Mouse (Mus musculus) skeletal muscle tissue, adult 2 months (tissue): ENCODE measurements around the gene Xpa.
"Not testable (repeated sequence)": the region's sequence is repeated elsewhere in the genome, so short reads cannot be mapped to it uniquely, and the experiment has no call there.

Experiments
- DNase-seq: peaks from one replicate; pipeline ENCODE4 v3.0.0-alpha.2; 2012; ENCODE audit warnings: low read depth, low spot score

The Xpa gene

DNA sequence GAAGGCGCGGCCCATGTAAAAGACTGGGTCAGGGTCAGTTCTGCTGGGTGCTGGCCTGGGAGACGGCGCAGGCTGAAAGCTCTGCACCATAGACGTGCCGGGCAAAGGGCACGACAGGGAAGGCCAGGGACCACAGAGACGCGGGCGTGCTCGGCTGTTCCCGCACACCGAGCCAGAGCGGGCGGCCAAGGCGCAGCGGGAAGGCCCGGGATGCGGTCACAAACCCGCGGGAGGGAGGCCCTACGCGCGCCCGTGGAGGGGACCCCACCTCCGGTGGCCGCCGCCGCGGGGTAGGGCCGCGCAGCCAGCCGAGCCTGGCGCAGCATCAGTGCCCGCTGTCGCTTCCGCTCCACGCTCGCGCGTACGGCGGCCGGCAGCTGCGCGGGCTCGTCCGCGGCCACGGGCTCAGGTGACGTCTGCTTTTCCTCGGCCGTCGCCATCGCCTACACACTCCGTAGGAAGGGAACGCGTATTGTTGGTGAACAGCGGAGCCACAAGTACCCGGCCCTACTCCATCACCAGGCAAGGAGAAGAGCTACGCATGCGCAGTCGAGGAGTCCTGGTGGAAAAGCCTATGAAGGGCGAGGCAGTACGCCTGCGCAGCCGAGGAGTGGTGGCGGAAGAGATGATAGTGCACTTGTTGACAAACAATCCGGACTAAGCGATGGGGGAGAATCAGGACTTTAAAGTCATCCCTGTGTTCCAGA, at the start of gene Xpa:
Xpa (minus strand) TSS at position 531 of the 707 bp plus-strand sequence.
- DNase-seq: peak; percentile 97

DNA sequence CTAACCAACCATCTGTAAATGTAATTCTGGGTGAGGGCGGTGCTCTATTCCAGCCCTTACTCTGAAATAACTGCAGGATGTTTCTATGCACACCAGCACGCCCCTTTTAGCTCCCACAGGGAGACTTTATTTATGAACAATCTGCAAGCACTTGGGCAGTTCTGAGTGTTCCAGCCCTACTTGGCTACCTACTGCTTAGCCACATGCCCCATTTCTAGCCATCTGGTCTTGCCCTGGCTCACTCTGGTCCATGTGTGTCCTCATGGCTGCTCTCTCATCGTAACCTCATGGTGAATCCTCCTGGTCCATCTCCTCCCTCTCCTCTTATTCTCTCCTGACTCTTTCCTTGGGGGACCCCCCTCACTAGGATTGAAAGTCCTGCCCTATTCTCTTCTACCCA, 39.8 kb upstream of the Xpa start:
- DNase-seq: no peak

DNA sequence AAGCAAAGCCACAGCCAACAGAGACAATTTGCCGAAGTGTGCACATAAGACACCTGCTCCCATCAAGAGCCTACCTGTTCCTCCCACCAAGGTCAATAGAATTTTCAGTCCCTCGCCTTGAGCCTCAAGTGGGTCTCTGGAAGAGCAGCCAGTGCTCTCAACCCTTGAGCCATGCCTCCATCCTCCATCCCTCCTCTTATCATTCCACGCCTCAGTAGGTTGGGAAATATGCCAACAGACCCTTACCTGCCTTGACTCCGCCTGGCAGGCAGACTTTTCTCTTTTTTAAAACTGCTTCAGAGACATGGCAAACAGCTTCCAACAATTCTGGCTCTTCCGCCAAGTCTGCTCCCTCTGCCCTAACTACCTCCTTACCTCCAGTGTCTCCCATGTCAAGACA, 38.6 kb upstream of the Xpa start:
- no peak for DNase-seq

DNA sequence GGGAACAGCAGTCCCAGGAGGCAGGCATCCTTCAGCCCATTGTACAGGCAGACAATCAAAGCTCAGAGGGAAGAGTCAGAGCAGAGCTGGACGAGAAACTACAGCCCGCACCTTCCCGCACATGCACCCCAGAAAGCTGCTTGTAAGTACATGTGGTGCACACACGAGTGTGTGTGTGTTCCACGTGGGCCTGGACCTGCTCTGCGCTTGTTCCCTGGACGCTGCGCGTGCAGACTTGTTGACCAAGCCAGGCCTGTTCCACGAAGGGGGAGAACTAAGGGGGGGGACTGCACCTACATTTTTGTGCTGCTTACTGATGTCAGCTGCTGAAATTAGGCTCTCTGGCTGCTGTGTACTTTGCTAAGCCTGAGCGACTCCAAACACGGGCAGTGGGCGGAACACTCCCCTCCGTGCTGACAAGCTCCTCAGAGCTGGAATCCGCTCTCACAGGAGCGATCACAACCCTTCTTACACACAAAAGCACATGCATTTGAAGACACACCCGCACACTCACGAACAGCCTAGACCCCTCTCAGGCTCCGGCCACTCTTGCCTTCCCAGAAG, 30.9 kb upstream of the Xpa start:
- DNase-seq: no peak

DNA sequence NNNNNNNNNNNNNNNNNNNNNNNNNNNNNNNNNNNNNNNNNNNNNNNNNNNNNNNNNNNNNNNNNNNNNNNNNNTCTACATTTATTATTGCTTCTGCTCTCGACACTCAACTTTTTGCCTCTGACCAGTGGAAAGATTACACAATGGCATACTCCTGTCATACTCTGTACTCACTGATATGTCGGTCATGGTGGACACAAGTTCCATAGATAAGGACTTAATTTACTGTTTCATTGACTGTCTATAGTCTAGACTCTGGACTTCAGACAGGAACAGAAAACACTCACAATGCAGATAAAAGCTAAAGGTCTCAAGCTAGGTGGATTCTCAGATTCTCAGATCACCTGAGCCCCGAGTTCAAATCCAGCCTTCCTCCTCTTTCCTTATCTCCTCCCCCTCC, 25.0 kb upstream of the Xpa start:
- no peak for DNase-seq

DNA sequence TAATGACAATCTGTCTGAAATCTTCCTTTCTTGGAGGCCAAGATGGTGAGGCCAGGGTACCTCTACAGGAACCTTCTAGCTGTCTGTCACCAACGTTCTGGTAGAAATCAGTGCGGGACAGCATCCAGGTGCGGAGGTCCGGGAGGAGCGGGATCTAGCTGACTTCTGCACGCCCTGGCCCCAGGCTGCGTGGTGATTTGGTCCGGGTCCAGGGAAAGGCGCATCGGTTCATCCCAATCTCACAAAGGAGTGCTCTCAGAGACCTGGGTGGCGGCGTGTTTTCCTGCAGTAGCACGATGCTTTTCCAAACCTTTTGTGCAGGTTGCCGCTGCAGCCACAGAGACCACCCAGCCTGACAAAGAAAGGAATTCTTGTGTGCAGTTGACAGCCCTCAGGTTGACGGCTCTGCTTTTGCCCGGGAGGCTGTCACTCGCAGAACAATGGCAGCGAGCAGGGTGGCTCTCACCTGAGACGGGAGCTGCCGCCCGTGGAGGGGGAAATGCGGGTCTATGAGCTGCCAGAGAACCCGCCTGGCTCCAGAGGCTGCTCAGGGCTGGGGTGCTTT, 6.5 kb upstream of the Xpa start:
- no peak for DNase-seq

DNA sequence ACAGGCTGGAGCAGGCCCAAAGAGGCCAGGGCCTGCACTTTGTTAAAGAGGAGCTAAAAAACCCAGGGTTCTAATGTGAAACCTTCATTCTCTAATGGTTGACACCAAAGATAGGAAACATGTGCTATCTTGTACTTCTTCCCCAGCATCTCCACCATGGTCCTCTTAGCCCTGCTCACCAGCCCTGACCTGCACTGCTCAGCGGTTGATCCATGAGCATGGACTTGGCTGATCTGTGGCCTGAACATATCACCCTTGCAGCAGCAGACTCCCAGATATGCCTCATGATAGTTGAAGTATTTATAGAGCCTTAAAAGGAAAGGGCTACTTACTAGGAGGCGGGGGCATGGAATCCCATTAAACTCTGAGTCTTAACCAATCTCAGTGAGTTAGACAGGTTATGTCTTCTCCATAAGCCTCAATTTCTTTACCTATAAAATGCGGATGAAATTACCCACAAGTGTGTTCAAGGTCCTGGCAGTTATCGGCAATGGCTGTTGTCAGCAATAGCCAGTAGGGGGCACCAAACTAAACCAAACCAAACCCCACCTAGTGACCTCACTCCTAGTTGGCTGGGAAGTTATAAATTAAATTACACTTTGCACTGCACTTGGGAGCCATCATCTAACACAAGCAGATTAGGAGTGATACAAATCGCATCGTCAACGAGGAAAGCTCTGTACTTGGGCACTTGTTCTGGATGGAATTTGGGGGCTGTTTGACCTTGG, 5.9 kb upstream of the Xpa start:
- peak; percentile 42 for DNase-seq

DNA sequence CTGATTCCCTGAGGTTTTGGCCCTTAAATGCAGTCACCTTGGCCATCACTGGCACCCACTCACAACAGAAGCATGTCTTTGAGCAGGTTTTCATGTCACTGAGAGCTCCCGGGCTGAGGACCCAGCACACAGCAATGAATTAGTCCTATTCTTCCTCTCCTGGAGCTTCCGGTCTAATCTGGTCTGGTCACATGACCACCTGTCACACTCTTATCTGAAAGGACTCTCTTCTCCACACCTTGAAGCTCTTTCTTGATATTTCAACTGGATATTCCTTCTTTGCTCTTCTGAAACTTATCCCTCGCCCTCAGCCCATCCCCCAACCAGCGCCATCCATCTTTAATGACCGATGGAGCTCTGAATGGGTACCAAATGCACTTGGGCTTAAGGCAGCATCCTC, 2.0 kb upstream of the Xpa start:
- DNase-seq: no peak

DNA sequence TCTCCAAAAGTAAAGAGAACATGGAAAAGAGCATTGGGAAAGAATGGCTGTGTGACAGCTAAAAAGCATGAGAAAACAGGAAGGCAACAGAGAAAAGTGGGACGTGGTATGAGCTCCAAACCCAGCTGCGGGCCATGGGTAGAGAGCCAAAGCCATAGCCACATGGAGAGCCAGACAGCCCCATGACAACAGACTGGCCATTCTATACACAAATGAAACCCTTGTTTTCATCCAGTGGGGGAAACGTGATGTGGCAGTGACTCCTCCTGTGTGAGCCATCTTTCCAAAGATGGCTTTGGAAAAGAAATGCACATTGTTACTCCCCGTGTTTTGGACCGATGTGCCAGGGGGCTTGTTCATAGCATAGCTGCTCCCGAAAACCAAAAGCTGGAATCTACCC, 402 bp upstream of the Xpa start:
- no peak for DNase-seq

DNA sequence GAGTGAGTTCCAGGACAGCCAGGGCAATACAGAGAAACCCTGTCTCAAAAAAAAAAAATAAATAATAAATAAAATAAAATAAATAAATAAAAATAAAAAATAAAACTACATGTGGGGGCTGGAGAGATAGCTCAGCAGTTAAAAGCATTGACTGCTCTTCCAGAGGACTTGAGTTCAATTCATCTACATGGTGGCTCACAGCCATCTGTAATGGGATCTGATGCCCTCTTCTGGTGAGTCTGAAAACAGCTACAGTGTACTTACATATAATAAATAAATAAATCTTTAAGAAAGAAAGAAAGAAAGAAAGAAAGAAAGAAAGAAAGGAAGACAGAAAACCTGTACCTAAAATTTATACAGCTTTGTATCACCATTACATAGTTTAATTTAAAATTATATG, 4.1 kb downstream of the Xpa start:
- DNase-seq: not testable (repeated sequence)

DNA sequence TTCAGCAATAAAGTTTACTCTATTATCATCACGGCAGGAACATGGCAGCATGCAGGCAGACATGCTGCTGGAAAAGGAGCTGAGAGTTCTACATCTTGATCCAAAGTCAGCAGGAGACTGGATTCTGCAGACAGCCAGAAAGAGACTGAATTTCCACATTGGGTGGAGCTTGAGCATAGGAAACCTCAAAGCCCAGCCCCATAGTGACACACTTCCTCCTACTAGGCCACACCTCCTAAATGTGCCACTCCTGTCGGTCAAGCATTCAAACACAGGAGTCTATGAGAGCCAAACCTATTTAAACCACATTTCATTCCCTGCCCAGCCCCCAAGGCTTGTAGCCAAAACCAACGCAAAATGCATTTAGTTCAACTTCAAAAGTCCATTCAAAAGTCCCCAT, 9.6 kb downstream of the Xpa start:
- DNase-seq: no peak

DNA sequence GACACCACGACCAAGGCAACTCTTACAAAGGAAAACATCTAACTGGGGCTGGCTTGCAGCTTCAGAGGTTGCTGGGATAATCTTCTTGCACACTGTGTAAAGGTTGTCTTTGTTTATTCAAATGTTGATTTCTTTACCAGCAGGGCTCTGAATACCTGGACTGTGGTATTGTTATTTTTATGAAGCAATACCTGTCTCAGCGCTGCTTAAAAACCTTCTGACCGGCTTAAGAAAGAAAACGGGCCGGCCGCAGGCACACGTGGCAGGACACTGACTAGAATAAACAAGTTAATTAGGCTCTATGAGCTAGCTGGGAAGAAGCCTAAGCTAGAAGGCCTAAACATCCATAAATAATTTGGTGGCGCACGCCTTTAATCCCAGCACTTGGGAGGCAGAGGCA, 10.2 kb downstream of the Xpa start:
- DNase-seq: no peak

DNA sequence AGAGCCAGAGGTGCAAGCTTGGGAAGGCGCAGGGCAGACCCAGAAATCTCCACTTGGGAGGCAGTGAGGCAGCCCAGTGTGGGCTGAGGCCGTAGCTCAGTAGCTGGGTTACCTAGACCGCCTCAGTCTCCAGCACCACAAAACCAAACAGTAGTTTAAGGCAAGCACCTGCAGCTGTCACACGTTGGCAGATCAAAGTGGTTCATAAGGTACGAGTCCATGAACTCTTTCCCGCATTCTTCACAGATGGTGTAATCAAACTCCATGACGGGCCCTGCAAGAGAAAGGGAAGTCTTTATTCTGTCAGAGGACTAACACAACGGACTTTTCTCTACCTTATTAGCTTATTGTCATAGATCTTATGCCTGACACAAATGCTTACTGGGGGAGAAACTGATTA, 10.7 kb downstream of the Xpa start:
- DNase-seq: no peak

DNA sequence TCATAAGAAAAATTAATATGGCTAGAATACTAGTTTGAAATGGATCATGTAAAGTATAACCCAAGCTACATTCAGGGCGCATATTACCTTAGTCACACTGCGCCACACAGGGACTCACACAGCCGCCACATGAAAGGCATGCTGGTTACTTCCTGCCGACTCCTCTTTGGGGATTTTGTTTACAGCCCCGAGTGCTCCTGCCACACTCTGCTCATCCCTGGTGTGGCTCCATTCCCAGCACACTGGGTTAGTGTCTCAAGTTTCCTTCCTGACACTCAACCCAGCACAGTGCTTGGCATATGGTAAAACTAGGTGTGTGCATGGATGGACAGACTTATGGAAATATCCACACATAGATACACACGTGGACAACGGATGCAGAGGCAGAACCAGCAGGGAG, 13.9 kb downstream of the Xpa start:
- DNase-seq: peak; percentile 57

DNA sequence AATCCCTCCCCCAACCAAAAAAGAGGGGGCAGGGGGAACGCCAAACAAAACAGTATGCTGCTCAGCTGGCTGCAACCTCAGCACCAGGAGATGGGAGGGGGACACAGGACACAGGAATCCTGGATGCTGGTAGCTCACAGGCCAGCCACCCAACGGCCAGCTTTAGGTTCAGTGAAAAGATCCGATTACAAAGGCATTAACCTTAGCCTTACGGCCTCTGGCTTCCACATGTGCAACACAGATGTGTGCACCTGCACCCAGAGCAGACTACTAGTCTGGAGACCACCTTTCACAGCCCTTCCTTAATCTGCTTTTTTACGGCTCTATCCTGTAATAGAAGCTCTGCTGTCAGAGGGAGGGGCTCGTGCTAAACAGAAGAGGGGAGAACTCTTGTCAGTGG, 14.9 kb downstream of the Xpa start:
- DNase-seq: no peak

DNA sequence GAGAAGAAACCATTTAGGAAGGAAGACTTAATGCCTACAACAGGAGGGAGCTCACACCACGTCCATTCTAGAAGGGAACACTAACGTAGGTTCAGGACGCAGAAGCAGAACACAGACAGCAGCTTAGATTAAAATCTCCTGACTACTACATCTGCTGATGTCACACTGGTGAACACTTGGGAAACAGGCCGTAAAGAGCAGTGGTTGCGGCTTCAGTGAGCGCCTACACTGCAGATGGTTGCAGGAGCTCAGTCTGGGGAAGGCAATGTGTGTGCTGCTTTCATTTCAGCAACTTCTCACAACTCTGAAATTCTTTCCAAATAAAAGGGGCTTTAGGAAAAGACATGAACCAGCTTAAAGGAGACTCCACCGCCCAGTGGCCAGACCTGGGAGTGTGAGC, 18.6 kb downstream of the Xpa start:
- no peak for DNase-seq

DNA sequence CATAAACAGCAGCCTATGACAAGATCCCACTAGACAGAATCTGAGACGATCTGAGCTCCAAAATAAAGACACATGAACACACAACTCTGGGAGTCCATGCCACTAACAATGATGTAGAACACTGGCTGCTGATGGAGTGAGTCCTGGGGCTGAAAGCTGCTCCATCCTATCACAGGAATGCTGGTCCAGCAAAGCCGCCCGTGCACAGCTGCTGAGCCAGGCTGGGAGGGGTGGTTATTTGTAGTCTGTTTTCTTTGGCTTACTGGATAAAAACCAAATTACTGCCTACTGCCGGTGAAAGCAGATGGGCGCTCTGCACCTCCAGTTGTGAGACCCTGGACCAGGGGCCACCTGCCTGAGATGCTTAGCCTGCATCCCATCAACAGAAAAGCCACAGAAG, 19.1 kb downstream of the Xpa start:
- DNase-seq: no peak

DNA sequence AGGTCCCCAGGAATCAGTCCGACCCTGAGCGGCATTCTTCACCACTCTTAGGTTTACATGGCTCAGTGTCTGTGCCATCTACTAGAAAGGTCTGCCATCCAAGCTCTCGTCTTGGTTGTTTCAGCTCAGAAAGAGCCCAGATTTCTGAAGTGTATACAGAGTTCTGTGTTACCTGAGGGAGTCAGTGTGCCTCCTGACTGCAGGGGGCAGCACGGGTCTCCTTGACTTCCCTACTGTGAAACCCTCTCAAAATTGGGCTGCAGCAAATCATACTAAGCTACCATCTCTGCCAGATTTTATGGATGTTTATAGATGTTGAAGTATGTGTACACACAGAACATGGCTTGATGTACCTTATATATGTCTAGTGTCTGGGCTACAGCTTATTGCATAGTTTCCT, 19.8 kb downstream of the Xpa start:
- DNase-seq: no peak

DNA sequence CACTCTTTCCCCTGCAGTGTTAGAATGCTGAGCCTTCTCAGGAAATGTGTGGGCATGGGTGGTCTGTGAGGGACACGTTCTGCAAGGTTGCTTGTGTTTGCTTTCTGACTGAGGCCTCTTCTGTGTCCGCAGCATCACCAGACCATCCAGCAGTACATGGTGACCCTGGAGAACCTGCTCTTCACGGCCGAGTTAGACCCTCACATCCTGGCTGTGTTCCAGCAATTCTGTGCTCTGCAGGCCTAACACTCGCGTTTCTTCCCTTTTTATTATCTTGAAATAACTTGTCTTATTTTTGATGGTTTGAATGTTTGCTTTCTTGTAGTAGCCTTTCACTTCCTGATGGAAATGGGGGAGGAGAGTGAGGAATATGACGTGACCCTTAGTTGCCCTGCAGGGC, 24.4 kb downstream of the Xpa start:
- DNase-seq: no peak

DNA sequence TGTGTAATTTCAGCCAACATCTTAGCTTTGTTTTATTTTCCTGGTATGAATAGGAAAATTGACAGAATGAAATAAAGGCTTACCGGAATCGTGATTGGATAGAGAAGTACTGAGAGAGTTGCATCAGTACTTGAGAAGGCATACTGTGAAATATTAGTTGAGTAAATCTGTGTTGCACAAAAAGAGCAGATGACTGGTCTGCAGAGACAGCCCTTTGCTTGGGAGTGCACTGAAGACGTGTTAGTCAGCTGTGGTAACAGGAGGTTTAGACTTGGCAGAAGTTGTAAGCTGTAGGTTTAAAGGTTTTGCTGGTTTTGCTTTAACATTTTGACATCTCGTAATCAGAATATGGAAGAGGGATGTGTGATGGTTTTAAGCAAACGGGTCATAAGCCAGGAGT, 30.3 kb downstream of the Xpa start:
- no peak for DNase-seq

DNA sequence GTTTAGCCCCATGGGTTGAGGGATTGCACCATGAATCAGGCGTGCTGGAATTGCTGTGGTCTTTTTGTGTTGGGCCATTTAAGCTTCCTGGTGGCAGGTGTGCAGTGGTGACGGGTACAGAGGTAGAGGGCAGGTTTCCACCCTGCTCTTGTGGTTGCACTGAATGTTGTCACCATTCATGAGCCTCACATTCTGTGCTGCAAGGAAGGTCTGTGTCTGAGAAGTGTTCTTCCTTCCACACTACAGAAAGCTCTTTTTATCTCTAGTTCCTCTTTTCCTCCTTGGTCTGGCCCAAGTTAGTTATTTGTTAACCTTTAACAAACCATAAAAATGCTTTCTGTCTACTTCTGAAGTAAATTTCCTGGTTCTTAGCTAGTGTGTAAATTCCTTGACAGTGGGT, 32.1 kb downstream of the Xpa start:
- no peak for DNase-seq

DNA sequence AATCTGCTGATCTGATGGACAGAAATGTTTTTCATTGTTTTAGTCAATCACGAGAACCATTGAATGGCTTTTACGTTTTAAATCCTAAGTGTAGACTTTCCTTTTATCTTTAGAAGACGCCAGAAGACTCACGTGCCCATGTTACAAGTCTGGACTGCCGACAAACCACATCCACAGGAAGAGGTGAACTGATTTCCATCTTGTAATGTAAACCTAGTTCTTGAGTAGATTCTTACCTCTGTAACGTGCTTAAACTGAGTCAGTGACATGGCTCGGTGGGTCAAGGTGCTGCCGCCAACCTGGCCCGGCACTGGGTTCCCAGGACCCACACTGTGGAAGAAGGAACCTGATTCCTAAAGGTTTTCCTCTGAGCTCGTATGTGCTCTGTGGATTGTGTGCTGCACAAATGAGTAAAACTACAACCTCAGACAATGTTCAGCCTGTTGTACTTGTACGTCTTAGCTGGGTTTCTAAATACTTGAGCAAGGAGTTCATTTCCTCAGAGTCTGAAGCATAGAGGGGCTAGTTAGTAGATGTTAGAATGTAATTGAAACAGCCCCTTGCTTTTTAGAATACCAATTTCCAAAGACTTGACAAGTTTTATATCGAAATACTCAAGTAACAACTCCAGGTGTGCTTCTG, 44.1 kb downstream of the Xpa start:
- DNase-seq: no peak
